Comparison of ENCODE assay signal across 9 mouse cellular contexts in the genomic region with DNA sequence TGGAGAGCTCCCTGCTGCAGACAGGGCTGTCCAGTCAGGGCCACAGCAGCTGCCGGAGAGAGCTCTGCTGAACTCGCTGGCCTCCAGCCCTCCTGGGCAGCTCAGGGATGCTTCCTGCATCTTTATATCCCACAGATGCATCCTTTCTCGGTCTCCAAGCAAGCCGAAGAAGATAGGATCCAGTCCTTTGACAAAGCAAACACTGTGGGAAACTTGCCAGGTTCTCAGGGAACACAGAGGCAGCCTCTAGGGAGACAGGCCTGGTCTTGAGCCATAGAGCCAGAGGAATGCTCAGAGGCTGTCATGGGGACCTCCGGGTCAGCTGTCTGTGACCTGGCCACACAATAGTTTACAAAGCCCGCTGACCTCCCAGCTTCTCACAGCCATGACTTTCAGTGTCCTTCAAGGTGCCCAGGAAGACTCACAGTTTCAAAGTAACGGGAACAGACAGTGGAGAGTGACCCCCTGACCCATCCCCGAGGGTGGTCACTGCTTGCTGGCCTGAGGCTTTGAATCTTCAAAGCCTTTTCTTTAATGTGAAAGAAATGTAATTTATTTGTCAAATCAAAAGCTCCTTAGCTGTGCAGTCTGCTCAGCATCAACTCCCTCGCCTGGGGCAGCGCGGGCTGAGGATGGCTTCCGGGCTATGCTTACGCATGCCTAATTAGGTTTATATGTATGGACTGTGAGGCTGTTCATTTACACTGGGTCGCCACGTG.
DNase-seq lines count a peak whose midpoint lies in the region; ATAC-seq lines count a peak whose summit lies in the region.
"Had no signal": no experiment of that assay in that cellular context is flagged by ENCODE, and none has a peak within 500 bp of the region (broad histone marks: within the 10 kb centered on the region; RNA-seq: fewer than 3 reads in every experiment).

No protein-coding gene starts in this region.

- H3K36me3 ChIP-seq in heart, embryonic 11.5 days (ENCODE audit: control insufficient read depth, insufficient read depth, low read length): no peaks in the 10 kb centered on the region
- no peaks in the 10 kb centered on the region for H3K36me3 ChIP-seq in kidney, embryonic 15.5 days
- no peaks in the 10 kb centered on the region for H3K36me3 ChIP-seq in midbrain, embryonic 15.5 days (replicated peaks)
- H3K36me3 ChIP-seq: heart, embryonic 15.5 days had no signal

- no peaks in the 10 kb centered on the region for H3K27me3 ChIP-seq in heart, embryonic 11.5 days (ENCODE audit: control insufficient read depth, insufficient read depth, low read length)
- no peaks in the 10 kb centered on the region for H3K27me3 ChIP-seq in kidney, embryonic 15.5 days
- H3K27me3 ChIP-seq in midbrain, embryonic 15.5 days (replicated peaks): no peaks in the 10 kb centered on the region
- H3K27me3 ChIP-seq: heart, embryonic 15.5 days had no signal

- H3K9ac ChIP-seq in heart, embryonic 11.5 days (ENCODE audit: low read depth, low read length): no peak overlapping the region
- no peak overlapping the region for H3K9ac ChIP-seq in kidney, embryonic 15.5 days
- H3K9ac ChIP-seq in midbrain, embryonic 15.5 days: no peak overlapping the region
- H3K9ac ChIP-seq: heart, embryonic 15.5 days had no signal

- H3K4me1 ChIP-seq in heart, embryonic 11.5 days (ENCODE audit: control insufficient read depth, insufficient read depth, low read length): no peaks in the 10 kb centered on the region
- H3K4me1 ChIP-seq in kidney, embryonic 15.5 days: peaks cover 11% of the 10 kb centered on the region; the same call in 1 of the 2 replicates
- peaks cover 46% of the 10 kb centered on the region for H3K4me1 ChIP-seq in midbrain, embryonic 15.5 days
- H3K4me1 ChIP-seq: heart, embryonic 15.5 days had no signal

- no peak overlapping the region for H3K27ac ChIP-seq in heart, embryonic 11.5 days (ENCODE audit: low read depth, low read length)
- no peak overlapping the region for H3K27ac ChIP-seq in kidney, embryonic 15.5 days
- H3K27ac ChIP-seq in midbrain, embryonic 15.5 days: peak overlapping the region; percentile 18; the same call in 1 of the 2 replicates
- H3K27ac ChIP-seq: heart, embryonic 15.5 days had no signal

- DNase-seq in heart, adult 18-20 months: peak; percentile 47 to 60
- DNase-seq in gastrocnemius, postnatal 14 days: peak; percentile 50
- no peak for DNase-seq in frontal cortex, postnatal 25 days (ENCODE audit: low spot score in 2 of 2)
- DNase-seq in spleen, postnatal 36 days (ENCODE audit: low spot score in 2 of 2): no peak
- no peak for DNase-seq in cerebellum, adult 9-11 months

- H3K4me2 ChIP-seq in heart, embryonic 11.5 days: no peak overlapping the region
- no peak overlapping the region for H3K4me2 ChIP-seq in kidney, embryonic 15.5 days
- H3K4me2 ChIP-seq in midbrain, embryonic 15.5 days: 0 out of 2 replicates have a peak overlapping the region, but pooled peaks have one; percentile 0
- H3K4me2 ChIP-seq: heart, embryonic 15.5 days had no signal

- H3K4me3 ChIP-seq in heart, embryonic 11.5 days (ENCODE audit: low read depth, low read length): no peak overlapping the region
- no peak overlapping the region for H3K4me3 ChIP-seq in kidney, embryonic 15.5 days (replicated peaks)
- no peak overlapping the region for H3K4me3 ChIP-seq in midbrain, embryonic 15.5 days
- H3K4me3 ChIP-seq: heart, embryonic 15.5 days had no signal

- ATAC-seq in heart, embryonic 11.5 days (replicated peaks; ENCODE audit: insufficient number of reproducible peaks, low FRiP score, low TSS enrichment): no peak
- ATAC-seq in kidney, embryonic 15.5 days (replicated peaks; ENCODE audit: low FRiP score): peak; percentile 54; the same call in 1 of the 2 replicates
- peak; percentile 47 for ATAC-seq in midbrain, embryonic 15.5 days (replicated peaks)

- WGBS in heart, embryonic 11.5 days (ENCODE audit: insufficient replicate concordance): 65% methylated on average over 15 of the region's 15 CpGs
- whole genome bisulfite sequencing in kidney, embryonic 15.5 days: 47% methylated on average over 15 of the region's 15 CpGs
- WGBS in midbrain, embryonic 15.5 days: 10% methylated on average over 15 of the region's 15 CpGs

- intact Hi-C loops in gastrocnemius, postnatal 14 days (cut with DNase I; ENCODE audit: low total_unique reads): no loop called here

- H3K9me3 ChIP-seq in heart, embryonic 11.5 days (replicated peaks; ENCODE audit: control insufficient read depth, low read length): no peaks in the 10 kb centered on the region
- no peaks in the 10 kb centered on the region for H3K9me3 ChIP-seq in kidney, embryonic 15.5 days (replicated peaks)
- no peaks in the 10 kb centered on the region for H3K9me3 ChIP-seq in midbrain, embryonic 15.5 days
- H3K9me3 ChIP-seq: heart, embryonic 15.5 days had no signal

Comparison
In these comparisons a context has a peak if more than half of its experiments do, and no peak if none do; other contexts are left out.
1. DNase-seq: peak in heart, adult 18-20 months (2 of 2) and gastrocnemius, postnatal 14 days (single experiment); none in frontal cortex, postnatal 25 days (0 of 2), spleen, postnatal 36 days (0 of 2) and cerebellum, adult 9-11 months (single experiment).